Mouse (Mus musculus) MEL (cell line): Measurements from ENCODE around the gene Tiam1.

Experiments used
- EP300 ChIP-seq, 2 experiments: IDR thresholded peaks; 2 replicates each; pipeline ENCODE4 v1.6.1; 2011; ENCODE audit warnings: improper control_type of control experiment in 2 of 2, low read length in 2 of 2, low read depth in 1 of 2, mild to moderate bottlenecking in 1 of 2
- POLR2AphosphoS2 ChIP-seq: IDR thresholded peaks from 2 replicates; pipeline ENCODE4 v1.6.1; 2011; ENCODE audit warnings: low read length, improper control_type of control experiment

DNA sequence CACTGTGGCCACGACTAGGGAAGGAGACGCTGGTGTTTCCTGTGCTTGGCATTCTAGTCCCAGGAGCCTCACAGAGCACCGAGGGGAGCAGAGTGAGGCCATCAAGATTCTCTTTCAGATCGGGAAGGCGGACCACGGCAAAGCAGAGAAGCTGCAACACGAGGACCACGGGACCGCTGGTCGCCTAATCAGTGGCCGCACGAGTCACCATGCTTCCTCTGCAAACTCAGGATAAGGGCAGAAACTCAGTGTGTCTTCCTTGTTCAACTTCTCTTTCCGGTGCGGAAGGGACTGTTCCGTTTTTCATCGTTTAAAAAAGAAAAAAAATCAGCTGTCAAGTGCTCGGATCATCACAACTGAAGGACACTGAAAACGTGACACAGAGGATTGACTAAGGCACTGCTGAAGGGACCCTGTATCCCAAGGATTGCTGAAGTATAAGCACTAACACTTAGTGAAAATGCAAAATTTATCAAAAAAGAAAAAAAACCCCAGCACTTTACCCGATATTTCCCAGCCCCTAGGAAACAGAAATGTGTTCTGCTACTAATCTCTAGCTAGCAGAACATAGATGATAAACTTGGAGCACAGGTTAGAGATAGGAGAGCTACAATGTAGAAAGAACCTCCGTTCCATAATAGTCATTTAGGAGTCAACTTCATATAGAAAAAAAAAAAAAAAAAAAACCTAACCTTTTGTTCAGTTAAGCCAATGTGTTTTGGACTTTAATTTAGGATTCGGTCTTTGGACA lies 99.4 kb downstream of the Tiam1 start:
- peak; percentile 93 to 94 for TF ChIP-seq EP300 (IDR thresholded peaks at IDR 0.05; ENCODE audit: low read depth in 1 of 2, low read length in 2 of 2)
- TF ChIP-seq POLR2AphosphoS2: no peak
